Mouse (Mus musculus): Measurements from ENCODE around the gene Capza1.

- TF ChIP-seq POLR2A (IDR thresholded peaks at IDR 0.05; ENCODE audit: control insufficient read depth in 1 of 2, insufficient read depth in 1 of 2, low read depth in 1 of 2, low read length in 2 of 2, poor library complexity in 1 of 2) (no peak), MEF2A (IDR thresholded peaks at IDR 0.05; ENCODE audit: extremely low read depth, insufficient replicate concordance, low read depth, low read length, poor library complexity, severe bottlenecking) (no peak), CTCF (IDR thresholded peaks at IDR 0.05 in 2 of 3, conservative IDR thresholded peaks at IDR 0.05 in 1 of 3; ENCODE audit: control insufficient read depth in 1 of 3, insufficient read depth in 1 of 3, low read depth in 2 of 3, low read length in 3 of 3, poor library complexity in 1 of 3, severe bottlenecking in 1 of 3) (no peak), MAFK (IDR thresholded peaks at IDR 0.05; ENCODE audit: borderline replicate concordance, low read depth, low read length) (no peak), ZC3H11A (IDR thresholded peaks at IDR 0.05; ENCODE audit: low read depth, low read length) (no peak), GABPA (IDR thresholded peaks at IDR 0.05; ENCODE audit: low read depth, low read length) (no peak), ZNF384 (IDR thresholded peaks at IDR 0.05; ENCODE audit: low read depth, low read length) (no peak), SIN3A (IDR thresholded peaks at IDR 0.05; ENCODE audit: low read length) (no peak), EP300 (IDR thresholded peaks at IDR 0.05; ENCODE audit: low read depth in 1 of 2, low read length in 2 of 2) (no peak)
Observed at GRCm38 (mm10) chr3:104841049-104841448, 23.3 kb downstream of the Capza1 start.

All from MEL (cell line).